Mouse (Mus musculus): ENCODE measurements around the gene Hoxb5.
A peak's percentile ranks its signal among the peaks of the same experiment; 100 is the strongest.

Gene Hoxb5

DNA sequence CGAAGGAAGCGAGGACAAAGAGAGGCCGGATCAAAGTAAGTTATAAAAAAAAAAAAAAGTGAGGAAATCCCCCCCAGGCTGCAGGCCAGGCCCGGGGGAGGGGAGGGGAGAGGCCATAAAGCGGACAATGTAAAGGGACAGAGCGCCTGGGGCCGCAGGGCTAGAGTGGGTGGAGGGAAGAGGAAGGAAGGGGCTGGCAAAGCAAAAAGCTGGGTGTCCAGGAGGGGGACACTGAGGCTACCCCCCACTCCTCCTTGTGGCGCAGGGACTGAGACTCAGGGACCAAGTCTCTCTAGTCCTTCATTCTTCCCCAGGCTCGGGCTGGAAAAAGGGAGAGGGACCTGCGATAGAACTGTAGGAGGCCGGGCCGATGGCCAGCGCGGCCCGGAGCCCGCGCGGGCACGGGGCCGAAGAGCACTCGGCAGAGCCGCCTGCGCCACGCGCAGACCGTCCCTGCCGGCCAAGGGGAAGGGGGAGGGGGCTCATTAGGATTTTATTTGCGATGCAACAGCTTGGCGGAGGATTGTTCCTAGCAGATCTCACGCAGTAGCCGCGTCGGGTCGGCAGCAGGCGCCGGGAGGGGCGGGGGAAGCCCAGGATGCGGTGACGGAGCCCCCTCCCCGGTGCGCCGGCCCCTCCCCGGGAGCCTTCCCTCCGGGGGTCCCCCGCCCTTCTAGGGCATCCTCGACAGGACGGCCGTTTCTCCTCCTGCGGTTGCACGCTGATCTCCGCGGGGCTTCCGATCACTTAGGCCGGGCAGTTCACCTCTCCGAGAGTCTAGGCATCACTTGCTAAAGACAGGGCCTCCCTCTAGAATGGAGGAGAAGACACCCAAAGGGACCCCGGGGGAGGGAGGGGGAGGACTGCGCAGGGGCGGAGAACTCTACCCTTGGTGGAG, 30.9 kb upstream of the Hoxb5 start:
- no peak for DNase-seq (ENCODE audit: low read depth, low spot score)

DNA sequence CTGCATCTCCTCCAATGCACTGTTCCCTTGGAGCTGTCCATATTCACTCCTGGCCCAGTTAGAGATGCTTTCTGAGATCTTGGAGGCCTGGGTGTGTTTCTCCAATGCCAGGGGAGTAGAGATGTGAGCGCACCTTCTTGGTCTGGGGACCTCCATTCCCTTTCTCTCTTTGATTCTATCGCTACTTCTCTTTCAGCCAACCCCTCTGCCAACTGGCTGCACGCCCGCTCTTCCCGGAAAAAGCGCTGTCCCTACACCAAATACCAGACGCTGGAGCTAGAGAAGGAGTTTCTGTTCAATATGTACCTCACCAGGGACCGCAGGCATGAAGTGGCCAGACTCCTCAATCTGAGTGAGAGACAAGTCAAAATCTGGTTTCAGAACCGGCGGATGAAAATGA, 28.7 kb upstream of the Hoxb5 start:
- DNase-seq (ENCODE audit: low read depth, low spot score): no peak

DNA sequence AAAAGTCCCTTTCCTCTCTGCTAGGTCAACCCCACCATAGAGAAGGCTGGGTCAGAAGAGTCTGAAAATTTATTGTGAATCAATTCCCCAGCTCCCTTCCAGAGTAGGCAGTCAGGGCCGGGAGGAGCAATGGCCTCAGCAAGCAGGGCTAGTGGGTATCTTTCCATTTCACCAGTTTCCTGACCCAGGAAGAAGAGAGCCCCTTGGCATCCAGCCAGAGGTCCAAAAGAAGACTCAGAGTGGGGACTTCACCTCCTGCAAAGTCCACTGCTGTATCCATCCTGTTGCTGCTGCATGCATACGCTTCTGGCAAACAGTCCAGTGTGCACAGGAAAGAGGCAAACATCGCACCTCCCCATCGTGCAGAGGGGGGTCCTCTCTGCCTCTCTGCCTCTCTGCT, 27.2 kb upstream of the Hoxb5 start:
- no peak for DNase-seq (ENCODE audit: low read depth, low spot score)

DNA sequence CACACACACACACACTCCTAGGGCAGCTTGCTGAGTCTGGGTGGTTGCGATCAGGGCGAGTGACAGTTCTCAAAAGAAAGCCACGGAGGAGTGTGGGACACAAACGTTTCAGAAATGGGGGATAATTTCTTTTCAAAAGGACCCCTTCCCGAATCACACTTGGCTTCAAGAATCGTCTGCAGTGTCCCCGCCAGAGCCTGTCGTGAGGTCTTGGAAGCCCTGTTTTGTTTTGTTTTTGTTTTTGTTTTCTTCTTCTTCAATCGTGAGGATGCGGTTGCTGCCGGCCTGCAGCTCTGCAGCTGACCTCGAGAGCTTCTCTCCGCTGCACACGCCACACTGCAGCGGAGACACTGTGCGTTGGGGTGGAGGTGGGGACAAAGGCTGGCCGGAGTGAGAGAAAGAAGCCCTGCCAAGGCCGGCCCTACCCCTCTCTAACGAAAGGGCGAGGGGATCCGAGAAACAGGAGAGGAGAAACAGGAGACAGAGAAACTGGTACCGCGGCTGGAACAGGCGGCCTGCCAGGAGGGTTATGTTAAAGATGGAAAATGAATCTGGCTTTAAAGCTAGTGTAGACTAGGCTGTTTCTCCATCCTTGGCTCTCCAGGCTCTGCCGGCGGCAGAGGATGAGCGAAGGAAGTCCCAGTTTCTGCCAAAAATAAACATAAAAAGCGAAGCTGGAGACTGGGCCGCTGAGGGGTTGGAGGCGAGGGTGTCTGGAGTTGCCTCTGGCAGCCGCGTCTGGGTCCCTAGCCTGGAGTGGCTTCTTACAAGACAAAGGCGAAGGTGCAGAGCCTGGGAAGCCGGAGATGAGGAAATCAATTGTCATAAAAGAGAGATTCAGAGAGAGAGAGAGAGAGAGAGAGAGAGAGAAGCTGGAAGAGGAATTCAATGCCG, 25.7 kb upstream of the Hoxb5 start:
- DNase-seq (ENCODE audit: low read depth, low spot score): no peak

DNA sequence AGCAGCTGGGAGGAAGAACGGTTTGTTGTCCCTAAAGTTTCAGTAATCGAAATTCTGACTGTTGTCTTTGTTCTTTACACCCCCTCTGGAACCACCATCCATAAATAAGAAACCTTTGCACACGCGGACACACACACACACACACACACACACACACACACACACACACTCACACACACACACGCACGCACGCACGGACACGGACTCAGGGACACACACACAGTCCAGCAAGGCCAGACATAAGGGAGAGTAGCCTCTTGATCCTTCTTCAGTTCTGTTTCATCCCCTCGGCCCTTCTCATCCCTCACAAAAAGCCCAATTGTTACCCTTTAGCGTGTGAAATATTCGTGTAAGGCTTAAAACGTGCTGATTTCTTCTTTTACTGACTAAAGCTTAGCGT, 24.8 kb upstream of the Hoxb5 start:
- no peak for DNase-seq (ENCODE audit: low read depth, low spot score)

DNA sequence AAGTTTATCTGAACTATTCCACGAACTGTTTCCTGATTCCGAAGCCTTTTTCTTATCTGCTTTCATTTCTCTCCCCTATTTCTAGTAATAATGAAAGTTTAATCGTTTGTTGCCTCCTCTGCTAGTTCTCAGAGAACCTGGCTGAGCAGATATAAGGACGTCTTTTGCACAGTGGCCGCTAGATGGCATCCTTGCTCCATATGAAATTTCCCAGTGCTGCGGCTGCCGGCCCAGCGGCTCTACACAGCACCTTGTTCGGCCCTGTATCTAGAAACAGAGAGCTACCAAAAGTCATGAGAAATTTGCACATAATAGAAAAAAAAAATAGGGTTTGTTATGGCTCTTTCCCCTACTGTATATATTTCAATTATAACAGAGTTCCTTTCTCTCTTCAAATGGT, 24.4 kb upstream of the Hoxb5 start:
- peak; percentile 63 for DNase-seq (ENCODE audit: low read depth, low spot score)

DNA sequence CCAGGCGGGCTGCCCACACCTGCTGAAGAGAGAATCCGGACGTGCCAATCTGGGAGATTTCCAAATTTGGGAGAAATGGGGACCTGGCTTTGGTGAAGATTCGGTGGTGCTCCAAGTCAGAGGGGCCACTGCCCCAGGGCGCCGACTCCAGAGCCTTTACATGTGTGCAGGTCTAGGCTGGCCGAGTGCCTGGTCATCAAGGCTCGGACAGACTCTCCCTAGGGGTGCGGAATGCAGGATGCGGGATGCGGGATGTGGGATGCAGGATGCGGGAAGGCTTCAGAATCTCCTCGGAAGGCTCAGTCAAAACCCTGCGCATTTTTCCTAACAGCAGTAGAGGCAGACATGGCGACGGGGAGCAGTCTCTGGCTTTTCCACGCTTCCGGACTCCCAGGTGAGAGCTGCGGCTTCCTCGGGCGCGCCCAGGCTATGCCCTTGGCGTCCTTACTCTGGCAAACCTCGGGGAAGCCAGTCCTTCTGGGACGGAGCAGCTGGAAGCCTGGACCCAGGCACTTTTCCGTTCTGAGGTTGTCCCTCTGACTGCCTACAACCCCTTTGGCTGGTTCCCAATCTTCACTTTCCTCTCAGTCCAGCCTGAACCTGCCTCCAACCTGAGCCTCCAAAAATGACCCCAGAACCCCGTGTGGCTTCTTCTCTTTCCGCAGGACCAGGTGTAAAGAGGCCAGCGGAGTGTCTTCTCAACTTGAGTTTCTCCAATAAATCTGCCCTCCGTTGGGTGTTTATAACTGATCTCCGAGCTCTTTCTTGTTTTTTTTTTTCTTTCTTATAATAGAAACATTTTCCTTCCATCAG, 23.5 kb upstream of the Hoxb5 start:
- no peak for DNase-seq (ENCODE audit: low read depth, low spot score)

DNA sequence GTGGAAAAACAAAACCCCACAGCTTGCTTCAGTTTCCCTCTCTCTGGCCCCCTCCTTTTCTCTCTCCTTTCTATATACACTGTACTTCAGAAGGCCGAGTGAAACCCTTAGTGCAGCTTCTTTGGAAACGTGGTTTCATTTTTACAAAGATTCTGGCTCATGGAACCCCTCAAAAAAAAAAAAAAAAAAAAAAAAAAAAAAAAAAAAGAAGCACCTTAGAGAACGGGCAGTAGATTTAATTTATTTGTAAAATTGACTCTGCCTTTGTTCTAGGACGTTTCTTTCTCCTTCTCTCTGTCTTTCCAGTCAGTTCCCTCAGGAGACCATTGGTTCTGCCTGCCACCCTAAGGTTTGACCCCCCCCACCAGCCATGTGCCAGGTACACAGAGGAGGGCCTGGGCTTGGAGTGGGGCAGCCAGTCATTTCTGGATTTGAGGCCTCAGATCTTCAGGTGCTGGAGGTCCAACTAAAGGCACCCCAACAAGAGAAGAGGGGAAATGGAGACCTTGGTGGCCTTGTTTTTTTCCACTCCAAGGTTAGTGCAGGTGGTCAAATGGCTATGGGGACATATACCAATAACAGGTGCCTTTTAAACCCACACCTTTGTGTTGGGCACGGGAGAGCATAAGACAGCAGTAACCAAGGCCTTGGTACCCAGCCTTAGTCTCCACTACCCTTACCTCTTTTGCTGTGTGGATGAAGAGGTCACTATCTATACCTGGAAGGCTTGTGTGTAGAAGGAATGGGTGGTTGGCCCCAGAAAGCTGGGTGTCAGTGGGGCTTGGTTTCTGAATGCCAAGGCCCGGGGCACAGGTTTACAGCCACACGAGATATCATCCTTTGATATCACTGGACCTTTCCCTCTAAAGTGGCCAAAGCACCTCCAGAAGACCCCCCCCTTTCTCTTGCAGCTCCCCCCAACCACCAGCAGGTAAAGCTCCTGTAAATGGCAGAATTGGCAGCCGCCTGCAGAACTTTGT, 22.4 kb upstream of the Hoxb5 start:
- DNase-seq (ENCODE audit: low read depth, low spot score): no peak

DNA sequence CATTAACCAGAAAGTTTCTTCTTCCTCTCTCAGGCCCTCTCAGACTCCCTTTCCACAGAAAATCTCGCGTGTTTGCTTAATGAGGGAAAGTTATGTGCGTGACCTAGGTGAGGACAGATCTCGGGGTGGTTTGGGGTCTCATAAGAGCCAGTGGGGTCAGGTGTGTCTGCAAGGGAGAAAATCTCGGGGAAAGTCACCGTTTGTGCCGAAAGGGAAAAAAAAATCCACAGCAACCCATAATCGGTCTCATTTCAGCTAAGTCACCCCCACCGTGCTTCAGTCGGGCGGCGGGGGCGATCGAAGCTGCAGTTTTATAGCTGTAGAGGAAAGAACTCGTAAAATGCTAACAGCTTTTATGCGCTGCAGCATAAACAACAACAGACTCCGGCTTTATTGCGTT, 21.7 kb upstream of the Hoxb5 start:
- no peak for DNase-seq (ENCODE audit: low read depth, low spot score)

DNA sequence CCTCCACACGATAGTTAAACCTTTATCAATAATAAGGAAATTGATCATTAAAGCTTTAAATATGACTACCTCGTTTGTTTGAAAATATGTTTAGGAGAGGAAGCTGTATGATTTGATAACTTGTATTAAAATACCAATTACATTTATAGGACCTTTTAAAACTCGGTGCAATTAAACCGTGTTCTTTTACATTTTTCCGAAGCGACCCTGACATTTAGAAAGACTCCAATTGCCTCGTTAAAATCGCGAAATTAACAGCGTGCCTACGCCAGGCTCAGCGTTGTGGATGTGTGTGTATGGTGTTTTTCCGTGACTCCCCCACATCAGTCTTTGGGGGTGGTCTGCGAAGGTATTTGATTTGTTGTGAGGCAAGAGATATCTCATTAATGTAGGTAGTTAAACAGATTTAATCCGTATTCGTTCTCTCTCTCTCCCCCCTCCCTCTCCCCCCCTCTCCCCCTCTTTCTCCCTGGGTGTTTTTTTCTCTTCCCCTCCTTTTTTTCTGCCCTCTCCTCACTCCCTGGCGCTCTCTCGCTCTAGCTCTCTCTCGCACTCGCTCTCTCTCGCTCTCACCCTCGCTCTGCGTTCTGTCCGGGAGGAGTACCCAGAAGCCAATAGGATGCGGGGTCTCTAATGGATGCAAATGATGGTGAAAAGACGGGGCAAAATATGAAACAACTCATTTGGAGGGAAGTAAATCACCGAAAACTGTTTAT, 21.1 kb upstream of the Hoxb5 start, which contains the start of gene Hoxb8:
Gene Hoxb8 (plus strand): TSS at position 51 of the 716 bp plus-strand sequence.
- no peak for DNase-seq (ENCODE audit: low read depth, low spot score)

DNA sequence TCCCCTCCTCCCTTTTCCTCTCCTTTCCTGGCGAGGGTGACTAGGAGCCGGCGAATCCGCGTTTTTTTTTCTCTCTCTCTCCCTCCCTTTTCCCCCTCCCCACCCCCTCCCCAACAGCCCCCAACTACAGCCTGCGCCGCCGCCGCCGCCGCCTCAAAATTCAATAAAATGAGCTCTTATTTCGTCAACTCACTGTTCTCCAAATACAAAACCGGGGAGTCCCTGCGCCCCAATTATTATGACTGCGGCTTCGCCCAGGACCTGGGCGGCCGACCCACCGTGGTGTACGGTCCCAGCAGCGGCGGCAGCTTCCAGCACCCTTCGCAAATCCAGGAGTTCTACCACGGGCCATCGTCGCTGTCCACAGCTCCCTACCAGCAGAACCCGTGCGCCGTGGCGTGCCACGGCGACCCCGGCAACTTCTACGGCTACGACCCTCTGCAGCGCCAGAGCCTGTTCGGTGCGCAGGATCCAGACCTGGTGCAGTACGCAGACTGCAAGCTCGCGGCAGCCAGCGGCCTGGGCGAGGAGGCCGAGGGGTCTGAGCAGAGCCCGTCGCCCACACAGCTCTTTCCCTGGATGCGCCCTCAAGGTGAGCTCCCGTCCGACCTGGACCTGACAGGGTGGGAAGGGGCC, 20.2 kb upstream of the Hoxb5 start:
- no peak for DNase-seq (ENCODE audit: low read depth, low spot score)

DNA sequence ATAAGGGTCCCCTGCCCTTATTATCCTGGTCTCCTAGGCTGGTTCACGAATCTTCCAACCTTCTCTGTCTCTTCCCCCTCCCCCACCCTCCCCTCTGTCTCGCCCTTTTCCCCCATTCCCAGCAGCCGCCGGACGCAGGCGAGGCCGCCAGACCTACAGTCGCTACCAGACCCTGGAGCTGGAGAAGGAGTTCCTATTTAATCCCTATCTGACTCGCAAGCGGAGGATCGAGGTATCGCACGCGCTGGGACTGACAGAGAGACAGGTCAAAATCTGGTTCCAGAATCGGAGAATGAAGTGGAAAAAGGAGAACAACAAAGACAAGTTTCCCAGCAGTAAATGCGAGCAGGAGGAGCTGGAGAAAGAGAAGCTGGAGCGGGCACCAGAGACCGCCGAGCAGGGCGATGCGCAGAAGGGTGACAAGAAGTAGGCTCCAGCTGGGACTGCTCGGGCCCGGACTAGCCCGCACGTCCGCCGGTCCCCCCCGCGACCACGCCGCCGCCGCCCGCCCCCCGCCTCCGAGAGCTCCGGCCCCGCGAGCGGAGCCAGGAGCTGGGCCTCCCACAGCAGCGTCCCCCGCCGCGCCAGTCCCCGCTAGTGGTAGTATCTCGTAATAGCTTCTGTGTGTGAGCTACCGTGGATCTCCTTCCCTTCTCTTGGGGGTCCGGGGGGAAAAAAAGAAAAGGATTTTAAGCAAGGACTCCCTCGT, 18.9 kb upstream of the Hoxb5 start:
- no peak for DNase-seq (ENCODE audit: low read depth, low spot score)

DNA sequence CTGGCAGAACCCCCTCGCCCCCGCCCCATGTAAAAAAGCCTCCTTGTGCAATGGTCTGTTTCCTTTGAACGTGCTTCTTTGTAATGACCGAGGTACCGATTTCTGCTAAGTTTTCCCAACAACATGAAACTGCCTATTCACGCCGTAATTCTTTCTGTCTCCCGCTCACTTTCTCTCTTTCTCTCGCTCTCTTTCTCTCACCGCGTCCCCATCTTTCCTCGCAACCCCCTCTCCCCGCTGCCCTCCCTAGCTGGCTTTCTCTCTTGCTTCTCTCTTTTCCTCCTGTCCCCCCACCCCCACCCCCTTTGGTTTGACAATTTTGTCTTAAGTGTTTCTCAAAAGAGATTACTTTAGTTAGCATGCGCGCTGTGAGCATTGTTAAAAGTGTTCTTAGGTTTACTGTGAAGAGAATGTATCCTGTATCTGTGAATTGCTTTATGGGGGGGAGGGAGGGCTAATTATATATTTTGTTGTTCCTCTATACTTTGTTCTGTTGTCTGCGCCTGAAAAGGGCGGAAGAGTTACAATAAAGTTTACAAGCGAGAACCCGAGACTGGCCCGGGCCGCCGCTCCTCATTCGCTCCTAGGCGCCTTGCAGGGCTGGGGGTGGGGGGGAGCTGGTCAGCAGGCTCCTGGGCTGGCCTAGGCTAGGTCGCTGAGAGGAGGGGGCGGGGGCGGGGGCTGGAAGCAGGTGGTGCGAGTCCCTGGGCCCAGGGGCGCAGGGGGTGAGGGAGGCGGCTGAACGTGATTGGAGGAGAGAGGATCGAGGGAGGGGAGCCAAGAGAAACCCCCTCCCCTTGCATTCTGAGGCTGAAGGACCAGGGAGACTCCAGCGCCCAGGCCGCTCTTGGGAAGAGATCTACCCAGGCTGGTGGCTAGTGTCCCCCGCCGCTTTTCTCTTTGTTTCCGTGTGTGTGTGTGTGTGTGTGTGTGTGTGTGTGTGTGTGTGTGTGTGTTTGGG, 18.1 kb upstream of the Hoxb5 start:
- DNase-seq (ENCODE audit: low read depth, low spot score): no peak

DNA sequence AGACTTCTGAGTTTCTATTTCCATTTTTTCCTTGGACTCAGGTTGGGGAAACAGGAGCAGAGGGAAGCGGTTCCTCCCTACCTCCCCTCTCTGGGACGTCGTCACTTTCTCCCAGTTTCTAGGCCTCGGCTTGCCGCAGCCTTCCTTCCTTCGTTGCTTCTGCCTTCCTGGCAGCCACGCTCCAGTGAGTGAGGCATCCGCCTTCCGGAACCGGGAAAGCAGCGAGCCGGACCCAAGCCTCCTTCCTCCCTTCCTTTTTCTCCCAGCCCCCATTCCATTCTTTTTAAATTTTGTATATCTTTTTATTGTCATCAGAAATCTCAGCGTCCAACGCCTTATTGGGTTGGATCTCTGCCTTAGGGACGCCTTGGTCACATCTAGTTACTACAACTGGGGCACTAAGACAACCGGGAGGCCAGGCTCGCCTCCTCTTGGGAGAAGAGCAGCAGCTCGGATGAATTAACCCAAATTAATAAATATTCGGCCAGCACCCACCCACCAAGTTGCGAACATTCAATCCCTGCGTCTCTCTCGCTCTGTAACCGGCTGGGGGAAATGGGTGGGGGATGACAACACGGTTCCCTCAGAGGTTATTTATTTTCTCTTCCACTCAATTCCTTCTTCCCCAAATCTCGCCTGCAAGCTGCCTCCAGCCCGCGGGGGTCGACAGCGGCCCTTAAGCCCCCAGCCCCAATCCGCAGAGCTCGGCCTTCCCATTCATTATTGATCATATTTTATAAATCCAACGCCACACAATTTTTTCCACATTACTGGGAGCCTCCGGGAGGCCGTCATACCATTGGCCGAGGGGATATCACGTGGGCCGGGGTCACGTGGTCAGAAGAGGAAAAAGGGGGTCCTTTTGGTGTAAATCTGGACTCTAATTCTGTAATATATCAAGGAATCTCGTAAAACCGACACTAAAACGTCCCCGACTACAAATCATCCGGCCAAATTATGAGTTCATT, 17.1 kb upstream of the Hoxb5 start, which contains the start of gene Hoxb7:
Gene Hoxb7 (plus strand): TSS at position 853 of the 968 bp plus-strand sequence.
- DNase-seq (ENCODE audit: low read depth, low spot score): no peak

DNA sequence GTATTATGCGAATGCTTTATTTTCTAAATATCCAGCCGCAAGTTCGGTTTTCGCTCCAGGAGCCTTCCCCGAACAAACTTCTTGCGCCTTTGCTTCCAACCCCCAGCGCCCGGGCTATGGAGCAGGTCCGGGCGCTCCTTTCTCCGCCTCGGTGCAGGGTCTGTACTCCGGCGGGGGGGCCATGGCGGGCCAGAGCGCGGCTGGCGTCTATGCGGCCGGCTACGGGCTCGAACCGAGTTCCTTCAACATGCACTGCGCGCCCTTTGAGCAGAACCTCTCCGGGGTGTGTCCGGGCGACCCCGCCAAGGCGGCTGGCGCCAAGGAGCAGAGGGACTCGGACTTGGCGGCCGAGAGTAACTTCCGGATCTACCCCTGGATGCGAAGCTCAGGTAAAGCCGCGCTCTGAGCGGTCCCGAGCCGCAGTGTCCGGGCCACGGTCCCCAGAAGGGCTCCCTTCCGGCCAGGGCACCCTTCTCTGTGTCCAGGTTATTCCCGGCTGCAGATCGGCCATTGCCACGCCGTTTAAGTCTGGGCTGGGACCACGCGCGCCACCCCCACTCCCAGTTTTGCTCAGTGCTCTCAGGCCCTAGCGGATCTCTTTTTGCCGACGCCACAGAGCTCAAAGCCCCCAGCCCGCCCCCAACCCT, 16.3 kb upstream of the Hoxb5 start:
- no peak for DNase-seq (ENCODE audit: low read depth, low spot score)

DNA sequence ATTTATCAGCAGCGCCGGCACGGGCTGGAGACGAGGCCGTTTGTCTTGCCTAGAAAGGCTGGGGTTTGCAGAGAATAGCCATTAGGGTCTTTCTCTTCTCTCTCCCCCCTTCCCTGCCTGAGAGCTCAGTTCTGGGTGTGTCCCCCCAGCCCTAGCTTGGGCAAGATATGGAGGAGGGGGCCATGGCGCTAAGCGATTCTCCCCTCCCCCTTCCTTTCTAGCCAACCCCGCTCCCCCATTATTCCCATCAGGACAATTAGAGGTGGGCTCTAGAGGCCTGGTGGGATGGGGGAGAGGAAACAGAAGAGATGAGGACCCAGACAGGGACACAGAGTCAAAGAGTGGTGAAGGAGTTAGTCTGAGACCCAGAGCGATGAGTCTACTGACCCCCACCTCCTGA, 15.7 kb upstream of the Hoxb5 start:
- no peak for DNase-seq (ENCODE audit: low read depth, low spot score)
